Mouse (Mus musculus): ENCODE results near the gene Pabpc6. TPM values are rescaled to one million over a fixed set of nuclear protein-coding genes. Genes with fewer than 3 reads are reported as not detected.

Gene Pabpc6
- polyA plus RNA-seq (2014; fragmentation: Nextera tagmentation; extraction: Ambion mirVana), result not detected in 2 replicates

DNA sequence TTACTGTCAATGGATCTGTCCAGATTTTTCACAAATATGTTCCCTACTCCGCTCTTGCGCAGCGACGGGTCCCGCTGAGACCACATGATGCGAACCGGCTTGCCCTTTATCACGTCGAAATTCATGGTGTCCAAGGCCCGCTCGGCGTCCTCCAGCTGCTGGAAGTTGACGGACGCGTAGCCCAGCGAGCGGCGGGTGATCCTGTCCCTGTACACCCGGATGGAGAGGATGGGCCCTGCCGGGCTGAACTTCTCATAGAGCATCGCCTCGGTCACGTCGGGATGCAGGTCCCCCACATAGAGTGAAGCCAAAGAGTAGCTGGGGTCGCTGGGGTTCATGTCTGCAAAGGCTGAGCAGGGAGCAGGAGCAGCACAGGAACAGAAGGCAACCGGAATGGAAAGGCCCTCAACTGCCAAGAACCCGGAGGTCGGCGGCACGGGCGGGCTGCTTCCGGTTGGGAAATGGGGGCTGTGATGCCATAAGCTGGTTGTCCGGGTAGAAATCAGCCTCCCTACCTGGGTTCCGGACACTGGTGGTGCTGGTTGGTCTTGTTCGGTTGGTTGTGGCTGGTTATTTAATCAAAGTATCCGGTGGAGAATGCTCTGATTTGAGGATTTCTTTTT, at the start of gene Pabpc6:
Pabpc6 (minus strand) TSS at position 435 of the 623 bp plus-strand sequence.
- ATAC-seq (ENCODE audit: insufficient number of reproducible peaks, insufficient read depth, low FRiP score, low read depth), result no peak
- Histone ChIP-seq H3K27me3 (ENCODE audit: control insufficient read depth, insufficient read depth, low read length) (no peaks in the 10 kb centered on the region), H3K4me2 (replicated peaks; ENCODE audit: low read depth, low read length) (no peak within 1 kb of the TSS), H3K9ac (replicated peaks; ENCODE audit: low read depth, low read length) (no peak within 1 kb of the TSS), H3K9me3 (ENCODE audit: control insufficient read depth, low read depth, low read length) (no peaks in the 10 kb centered on the region), H3K4me3 (ENCODE audit: low read depth, low read length) (no peak within 1 kb of the TSS), H3K27ac (ENCODE audit: low read length) (no peak within 1 kb of the TSS), H3K4me1 (ENCODE audit: control insufficient read depth, insufficient read depth, low read length) (no peaks in the 10 kb centered on the region), H3K36me3 (ENCODE audit: control insufficient read depth, insufficient read depth, low read length) (no peaks in the 10 kb centered on the region)
- 92% methylated on average over 36 of the region's 36 CpGs for WGBS

DNA sequence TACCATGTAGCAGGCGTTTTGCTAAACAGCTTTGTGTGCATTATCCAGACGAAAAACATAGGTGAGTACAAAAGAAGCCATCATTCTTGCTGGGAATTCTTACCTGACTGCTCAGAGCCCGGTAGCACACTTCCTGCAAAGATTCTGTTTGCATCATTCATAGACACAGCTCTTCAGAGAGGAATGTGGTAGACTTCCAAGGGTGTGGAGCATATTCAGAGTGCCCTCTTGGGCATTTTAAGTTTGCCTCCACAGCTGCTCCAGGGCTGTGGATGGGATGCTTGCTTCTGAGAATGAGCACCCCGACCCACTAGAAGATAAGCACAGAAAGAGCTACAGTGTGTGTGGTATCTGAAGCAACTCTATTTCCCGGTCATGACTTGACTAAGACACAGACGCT, 41.4 kb upstream of the Pabpc6 start:
- Histone ChIP-seq H3K9ac (replicated peaks; ENCODE audit: low read depth, low read length) (no peak overlapping the region), H3K9me3 (ENCODE audit: control insufficient read depth, low read depth, low read length) (0 out of 2 replicates have a peak, but pooled peaks cover 5% of the 10 kb centered on the region), H3K4me2 (replicated peaks; ENCODE audit: low read depth, low read length) (no peak overlapping the region), H3K36me3 (ENCODE audit: control insufficient read depth, insufficient read depth, low read length) (no peaks in the 10 kb centered on the region), H3K27me3 (ENCODE audit: control insufficient read depth, insufficient read depth, low read length) (no peaks in the 10 kb centered on the region), H3K4me3 (ENCODE audit: low read depth, low read length) (no peak overlapping the region), H3K4me1 (ENCODE audit: control insufficient read depth, insufficient read depth, low read length) (no peaks in the 10 kb centered on the region), H3K27ac (ENCODE audit: low read length) (no peak overlapping the region)
- ATAC-seq (ENCODE audit: insufficient number of reproducible peaks, insufficient read depth, low FRiP score, low read depth), result no peak
- 77% methylated on average over 6 of the region's 6 CpGs for WGBS

DNA sequence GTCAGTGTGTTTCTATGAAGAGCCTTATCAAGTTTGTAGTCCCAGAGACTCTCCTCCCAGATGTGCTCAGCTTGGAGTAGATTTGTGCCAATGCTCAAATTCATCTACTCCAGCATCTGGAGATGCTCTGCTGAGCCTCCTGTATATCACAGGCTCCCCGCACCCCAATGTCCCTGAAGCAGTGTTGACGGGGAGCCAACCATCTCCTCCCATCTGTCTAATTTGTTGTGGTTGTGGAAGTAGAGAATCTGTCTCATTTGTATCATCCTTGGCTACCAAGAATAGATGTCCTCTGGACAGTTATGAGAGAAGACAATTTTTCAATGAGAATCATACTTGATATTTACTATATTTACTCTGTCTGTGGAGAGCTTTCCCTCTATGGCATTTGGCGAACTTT, 39.4 kb upstream of the Pabpc6 start:
- Histone ChIP-seq H3K4me3 (ENCODE audit: low read depth, low read length) (no peak overlapping the region), H3K4me1 (ENCODE audit: control insufficient read depth, insufficient read depth, low read length) (no peaks in the 10 kb centered on the region), H3K27ac (ENCODE audit: low read length) (no peak overlapping the region), H3K9ac (replicated peaks; ENCODE audit: low read depth, low read length) (no peak overlapping the region), H3K27me3 (ENCODE audit: control insufficient read depth, insufficient read depth, low read length) (no peaks in the 10 kb centered on the region), H3K4me2 (replicated peaks; ENCODE audit: low read depth, low read length) (no peak overlapping the region), H3K9me3 (ENCODE audit: control insufficient read depth, low read depth, low read length) (no peaks in the 10 kb centered on the region), H3K36me3 (ENCODE audit: control insufficient read depth, insufficient read depth, low read length) (no peaks in the 10 kb centered on the region)
- 92% methylated on average over 3 of the region's 3 CpGs for WGBS
- no peak for ATAC-seq (ENCODE audit: insufficient number of reproducible peaks, insufficient read depth, low FRiP score, low read depth)

DNA sequence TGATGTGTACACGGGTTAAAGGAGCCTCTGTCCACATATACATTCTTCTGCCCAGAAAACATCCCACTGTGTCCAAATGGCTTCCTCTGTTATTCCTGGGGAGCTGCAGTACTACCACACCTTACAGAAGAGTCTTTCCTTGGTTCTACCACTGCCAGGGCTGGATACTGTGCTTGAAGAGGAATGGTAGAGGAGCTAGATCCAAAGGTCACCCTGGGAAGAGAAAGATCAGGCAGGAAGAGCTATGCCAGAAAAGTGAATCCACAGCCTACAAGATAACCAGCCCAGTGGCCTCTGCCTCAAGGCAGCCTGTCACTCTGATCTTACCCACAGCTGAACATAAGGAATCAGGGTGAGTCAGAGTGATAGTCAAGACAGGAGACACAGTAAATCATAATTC, 37.8 kb upstream of the Pabpc6 start:
- no peak overlapping the region for H3K4me3 ChIP-seq (ENCODE audit: low read depth, low read length)
- no peak overlapping the region for H3K27ac ChIP-seq (ENCODE audit: low read length)
- no peaks in the 10 kb centered on the region for H3K4me1 ChIP-seq (ENCODE audit: control insufficient read depth, insufficient read depth, low read length)
- no peaks in the 10 kb centered on the region for H3K27me3 ChIP-seq (ENCODE audit: control insufficient read depth, insufficient read depth, low read length)
- H3K4me2 ChIP-seq (replicated peaks; ENCODE audit: low read depth, low read length), result no peak overlapping the region
- no peaks in the 10 kb centered on the region for H3K36me3 ChIP-seq (ENCODE audit: control insufficient read depth, insufficient read depth, low read length)
- WGBS, result 56% methylated on average over 1 of the region's 1 CpGs
- no peak overlapping the region for H3K9ac ChIP-seq (replicated peaks; ENCODE audit: low read depth, low read length)
- H3K9me3 ChIP-seq (ENCODE audit: control insufficient read depth, low read depth, low read length), result no peaks in the 10 kb centered on the region
- ATAC-seq (ENCODE audit: insufficient number of reproducible peaks, insufficient read depth, low FRiP score, low read depth), result no peak

DNA sequence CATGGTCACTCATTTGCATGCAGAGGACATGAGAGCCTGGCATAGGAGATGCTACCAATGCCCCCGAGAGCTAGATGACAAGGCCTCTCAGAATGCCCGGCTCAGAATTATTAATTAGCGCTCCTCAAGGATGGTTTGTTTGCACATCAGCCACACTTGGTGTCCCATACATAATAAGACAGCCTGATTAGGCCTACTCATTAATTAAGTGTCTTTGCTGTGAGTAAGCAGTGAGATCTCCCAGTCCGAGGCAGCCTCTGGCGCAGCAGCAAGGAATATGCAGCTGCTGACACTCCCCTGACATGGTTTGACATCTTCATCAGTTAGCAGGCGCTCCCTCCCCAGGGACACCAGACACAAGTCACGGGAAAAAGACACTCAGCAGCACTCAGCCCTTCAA, 28.2 kb upstream of the Pabpc6 start:
- no peak overlapping the region for H3K9ac ChIP-seq (replicated peaks; ENCODE audit: low read depth, low read length)
- H3K36me3 ChIP-seq (ENCODE audit: control insufficient read depth, insufficient read depth, low read length), result no peaks in the 10 kb centered on the region
- WGBS, result 69% methylated on average over 7 of the region's 7 CpGs
- no peak for ATAC-seq (ENCODE audit: insufficient number of reproducible peaks, insufficient read depth, low FRiP score, low read depth)
- no peaks in the 10 kb centered on the region for H3K9me3 ChIP-seq (ENCODE audit: control insufficient read depth, low read depth, low read length)
- H3K27me3 ChIP-seq (ENCODE audit: control insufficient read depth, insufficient read depth, low read length), result no peaks in the 10 kb centered on the region
- no peak overlapping the region for H3K4me2 ChIP-seq (replicated peaks; ENCODE audit: low read depth, low read length)
- no peak overlapping the region for H3K4me3 ChIP-seq (ENCODE audit: low read depth, low read length)
- H3K27ac ChIP-seq (ENCODE audit: low read length), result no peak overlapping the region
- H3K4me1 ChIP-seq (ENCODE audit: control insufficient read depth, insufficient read depth, low read length), result no peaks in the 10 kb centered on the region

DNA sequence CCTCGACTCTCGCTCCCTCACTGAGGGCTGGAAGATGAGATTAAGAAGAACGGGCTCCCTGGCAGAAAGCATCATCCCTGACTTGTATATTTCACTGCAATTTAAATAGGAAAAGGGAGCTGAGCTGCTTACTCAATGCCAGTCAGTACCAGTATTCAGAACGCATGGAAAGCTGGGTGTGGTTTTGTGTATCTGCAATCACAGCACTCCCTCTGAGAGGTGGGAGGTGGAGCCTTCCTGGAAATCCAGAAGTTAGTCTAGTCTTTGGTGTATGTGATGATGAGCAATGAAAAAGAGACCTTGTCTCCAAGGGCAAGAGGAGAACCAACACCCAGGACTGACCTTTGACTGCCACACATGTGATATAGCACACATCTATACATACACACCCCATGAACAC, 21.7 kb upstream of the Pabpc6 start:
- Histone ChIP-seq H3K4me3 (ENCODE audit: low read depth, low read length) (no peak overlapping the region), H3K9ac (replicated peaks; ENCODE audit: low read depth, low read length) (no peak overlapping the region), H3K9me3 (ENCODE audit: control insufficient read depth, low read depth, low read length) (no peaks in the 10 kb centered on the region), H3K27ac (ENCODE audit: low read length) (no peak overlapping the region), H3K27me3 (ENCODE audit: control insufficient read depth, insufficient read depth, low read length) (no peaks in the 10 kb centered on the region), H3K4me2 (replicated peaks; ENCODE audit: low read depth, low read length) (no peak overlapping the region), H3K4me1 (ENCODE audit: control insufficient read depth, insufficient read depth, low read length) (no peaks in the 10 kb centered on the region), H3K36me3 (ENCODE audit: control insufficient read depth, insufficient read depth, low read length) (no peaks in the 10 kb centered on the region)
- 68% methylated on average over 4 of the region's 4 CpGs for WGBS
- no peak for ATAC-seq (ENCODE audit: insufficient number of reproducible peaks, insufficient read depth, low FRiP score, low read depth)

DNA sequence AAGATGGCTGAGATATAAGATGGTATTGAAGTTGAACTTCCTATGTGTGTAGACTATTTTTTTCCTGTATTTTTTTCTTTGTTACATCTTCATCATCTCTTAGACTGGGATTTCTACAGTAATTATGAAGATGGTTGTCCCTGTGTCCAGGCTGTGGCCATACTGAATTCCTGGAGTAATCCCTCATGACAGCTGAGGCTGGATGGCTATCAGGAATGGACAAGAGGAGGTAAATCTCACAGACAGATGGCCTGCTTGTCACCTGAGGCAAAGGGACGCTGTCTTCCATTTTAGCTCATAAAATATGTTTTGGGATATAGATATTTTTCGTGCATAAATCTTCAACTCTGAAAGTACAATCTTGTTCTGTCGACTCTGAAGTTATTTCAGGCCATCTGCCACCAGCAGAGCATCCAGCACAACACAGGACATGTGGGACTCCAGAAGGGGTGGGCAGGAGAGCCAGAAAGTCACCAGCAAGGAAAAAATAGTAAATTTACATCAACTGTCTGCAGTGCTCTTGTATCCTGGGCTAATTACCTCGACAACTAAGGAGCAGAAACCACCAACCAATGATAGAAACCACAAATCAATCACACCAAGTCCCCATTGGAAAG, 14.1 kb upstream of the Pabpc6 start:
- ATAC-seq (ENCODE audit: insufficient number of reproducible peaks, insufficient read depth, low FRiP score, low read depth), result no peak
- Histone ChIP-seq H3K4me1 (ENCODE audit: control insufficient read depth, insufficient read depth, low read length) (no peaks in the 10 kb centered on the region), H3K27me3 (ENCODE audit: control insufficient read depth, insufficient read depth, low read length) (no peaks in the 10 kb centered on the region), H3K9ac (replicated peaks; ENCODE audit: low read depth, low read length) (no peak overlapping the region), H3K27ac (ENCODE audit: low read length) (no peak overlapping the region), H3K4me2 (replicated peaks; ENCODE audit: low read depth, low read length) (no peak overlapping the region), H3K4me3 (ENCODE audit: low read depth, low read length) (no peak overlapping the region), H3K36me3 (ENCODE audit: control insufficient read depth, insufficient read depth, low read length) (no peaks in the 10 kb centered on the region), H3K9me3 (ENCODE audit: control insufficient read depth, low read depth, low read length) (no peaks in the 10 kb centered on the region)
- 67% methylated on average over 4 of the region's 4 CpGs for WGBS

DNA sequence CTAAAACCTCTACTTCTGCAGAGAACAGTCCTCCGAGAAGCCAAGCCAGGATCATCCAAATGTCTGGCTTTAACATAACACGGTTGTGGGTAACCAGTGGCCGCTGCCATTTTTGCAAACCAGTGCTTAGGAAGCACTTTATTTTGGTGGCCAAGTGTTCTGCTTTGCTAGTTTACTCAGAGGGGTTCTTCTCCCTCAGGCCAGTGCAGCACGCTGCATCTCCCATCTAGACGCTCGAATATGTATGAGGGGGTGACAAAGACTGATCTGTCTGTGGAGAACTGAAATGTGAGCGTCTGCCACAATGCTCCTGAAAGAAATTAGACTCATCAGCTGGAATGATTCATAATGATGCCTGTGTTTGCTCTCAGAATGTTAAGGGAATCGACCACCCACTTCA, 11.2 kb upstream of the Pabpc6 start:
- Histone ChIP-seq H3K27me3 (ENCODE audit: control insufficient read depth, insufficient read depth, low read length) (no peaks in the 10 kb centered on the region), H3K9me3 (ENCODE audit: control insufficient read depth, low read depth, low read length) (no peaks in the 10 kb centered on the region), H3K4me3 (ENCODE audit: low read depth, low read length) (no peak overlapping the region), H3K4me2 (replicated peaks; ENCODE audit: low read depth, low read length) (no peak overlapping the region), H3K36me3 (ENCODE audit: control insufficient read depth, insufficient read depth, low read length) (no peaks in the 10 kb centered on the region), H3K27ac (ENCODE audit: low read length) (no peak overlapping the region), H3K4me1 (ENCODE audit: control insufficient read depth, insufficient read depth, low read length) (no peaks in the 10 kb centered on the region), H3K9ac (replicated peaks; ENCODE audit: low read depth, low read length) (no peak overlapping the region)
- 63% methylated on average over 8 of the region's 8 CpGs for WGBS
- no peak for ATAC-seq (ENCODE audit: insufficient number of reproducible peaks, insufficient read depth, low FRiP score, low read depth)

Measured in stomach, embryonic 14.5 days (tissue).